Mouse (Mus musculus) left cerebral cortex, adult 2 months (tissue): Measurements from ENCODE around the gene Stt3a. TPM values are rescaled to one million over a fixed set of nuclear protein-coding genes. Genes with fewer than 3 reads are reported as not detected.

ENCODE experiments used
- DNase-seq, 2 experiments: peaks; one replicate each; pipeline ENCODE4 v3.0.0; 2021 to 2022; ENCODE audit warnings: low spot score in 2 of 2, mixed read lengths in 1 of 2; ENCODE audit errors: extremely low spot score in 1 of 2
- H3K27ac ChIP-seq: fragments of 200-600 bp; 2 replicates; pipeline ENCODE4 v1.8.1; 2022
- H3K4me3 ChIP-seq: fragments of 200-600 bp; 2 replicates; pipeline ENCODE4 v1.8.1; 2022
- CTCF ChIP-seq: fragments of 200-600 bp; IDR thresholded peaks from 2 replicates; pipeline ENCODE4 v1.8.1; 2022; ENCODE audit warnings: antibody characterized with exemption, mild to moderate bottlenecking, moderate library complexity
- intact Hi-C: fragments of 180-260 bp; cut with DNase I; formaldehyde crosslinking; loops from one replicate; pipeline ENCODE4 v1.15.1; 2025
- total RNA-seq, 2 experiments: library from RNA; stranded (reverse); gene quantifications; 2 replicates each; pipeline ENCODE4 v1.2.3; 2021

Stt3a gene
- total RNA-seq, 2 experiments from 2014 or later = 70.3 to 77.2 TPM

- no peak overlapping the region for H3K27ac ChIP-seq
- intact Hi-C loops = no loop called here
- H3K4me3 ChIP-seq = no peak overlapping the region
- no peak for TF ChIP-seq CTCF
- no peak for DNase-seq
Observed at GRCm38 (mm10) chr9:36705923-36706322, 61.6 kb downstream of the Stt3a start.

DNA sequence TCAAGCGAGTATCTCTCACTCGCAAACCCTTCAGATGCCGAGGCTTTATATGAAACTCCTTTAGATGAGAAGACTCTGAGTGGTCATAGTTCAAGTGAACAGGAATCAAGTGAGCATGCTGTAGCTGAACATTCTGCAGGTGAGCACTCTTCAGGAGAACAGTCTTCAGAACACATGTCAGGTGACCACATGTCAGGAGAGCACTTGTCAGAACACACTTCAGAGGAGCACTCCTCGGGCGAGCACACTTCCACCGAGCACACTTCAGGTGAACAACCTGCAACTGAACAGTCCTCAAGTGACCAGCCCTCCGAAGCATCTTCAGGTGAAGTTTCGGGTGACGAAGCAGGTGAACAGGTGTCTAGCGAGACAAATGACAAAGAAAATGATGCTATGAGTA lies 73.2 kb downstream of the Stt3a start:
- Histone ChIP-seq H3K4me3 (no peak overlapping the region), H3K27ac (no peak overlapping the region)
- DNase-seq = no peak
- TF ChIP-seq CTCF = no peak
- intact Hi-C loops = loop anchor here (5.0 kb wide), 1 partner anchor 1242 kb away; no protein-coding TSS in a partner anchor

DNA sequence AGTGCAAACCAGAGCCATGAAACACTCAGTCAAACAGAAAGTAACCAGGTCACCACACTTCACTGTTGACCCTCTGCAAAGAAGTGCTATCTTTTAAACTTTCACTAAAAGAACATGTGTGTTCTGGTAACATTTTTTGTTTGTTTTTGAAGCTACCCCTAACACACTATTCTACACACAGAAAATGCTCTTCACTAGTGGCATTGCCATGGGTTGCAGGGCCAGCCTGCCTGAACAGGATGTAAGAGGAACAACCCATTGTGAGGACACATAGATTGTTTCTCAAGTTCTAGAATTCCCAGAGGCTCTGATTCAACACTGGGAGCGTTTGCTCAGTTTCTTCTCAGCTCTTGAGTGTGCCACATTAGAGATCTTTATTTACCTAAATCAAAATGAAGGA lies 74.6 kb downstream of the Stt3a start, which contains the start of gene Acrv1:
Gene Acrv1, plus strand, starts transcription at position 301 of the 400 bp plus-strand sequence.
- TF ChIP-seq CTCF = no peak
- H3K4me3 ChIP-seq = no peak within 1 kb of the TSS
- DNase-seq = no peak
- intact Hi-C loops = loop anchor here (5.0 kb wide), 1 partner anchor 1241 kb away; no protein-coding TSS in a partner anchor
- H3K27ac ChIP-seq = no peak within 1 kb of the TSS

DNA sequence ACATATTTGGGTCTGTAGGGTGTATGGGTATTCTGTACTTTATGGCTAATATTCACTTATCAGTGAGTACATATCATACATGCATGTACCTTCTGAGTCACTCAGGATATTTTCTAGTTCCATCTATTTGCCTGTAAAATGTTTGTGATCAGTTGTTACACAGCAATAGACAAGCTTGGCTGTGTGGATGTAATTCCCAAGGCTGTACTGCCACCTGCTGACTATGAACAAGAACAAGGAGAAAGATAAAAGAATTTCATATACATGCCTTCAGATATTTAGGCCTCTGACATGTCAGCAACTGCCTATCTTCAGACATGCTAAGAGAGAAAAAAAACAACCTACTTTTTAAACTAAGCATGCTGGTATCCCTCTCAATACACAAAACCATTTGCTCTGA lies 80.2 kb downstream of the Stt3a start:
- TF ChIP-seq CTCF = peak; percentile 58
- intact Hi-C loops = loop anchor here (10.0 kb wide), 1 partner anchor 253 kb away; the partner anchor contains the start of gene Gm7257
- no peak for DNase-seq
- H3K27ac ChIP-seq = no peak overlapping the region
- H3K4me3 ChIP-seq = no peak overlapping the region

- DNase-seq = no peak
- Histone ChIP-seq H3K27ac (no peak overlapping the region), H3K4me3 (no peak overlapping the region)
- intact Hi-C loops = loop anchor here (10.0 kb wide), 1 partner anchor 247 kb away; the partner anchor contains the start of gene Gm7257
- no peak for TF ChIP-seq CTCF
Observed at GRCm38 (mm10) chr9:36681424-36681823, 86.1 kb downstream of the Stt3a start.

Other genes with a start within 250 kb of the Stt3a start
- gene Gm5615, start 225.7 kb downstream of the Stt3a start, total RNA-seq = not detected
- not detected for gene Gm17689, start 185.0 kb downstream of the Stt3a start, total RNA-seq
- gene A630095E13Rik, start 124.3 kb downstream of the Stt3a start, total RNA-seq = not detected
- gene Acrv1, start 74.5 kb downstream of the Stt3a start, total RNA-seq = not detected
- gene Chek1, start 40.6 kb downstream of the Stt3a start, total RNA-seq = 1 to 10 TPM; 2.2 to 2.4 TPM
- 100 to 1,000 TPM; 109 to 111 TPM for gene Ei24, start 29.7 kb upstream of the Stt3a start, total RNA-seq
- gene Fez1, start 54.2 kb upstream of the Stt3a start, total RNA-seq = 100 to 1,000 TPM; 241 to 261 TPM